Mouse (Mus musculus) lung, embryonic 14.5 days (tissue): ENCODE measurements around the gene Adprhl1. TPM values are rescaled to one million over a fixed set of nuclear protein-coding genes. Genes with fewer than 3 reads are reported as not detected.

Experiments
- ATAC-seq: fragments of 200-750 bp; cut with Nextera tagmentation; 2 replicates; pipeline ENCODE4 v1.8.0; 2017; ENCODE audit warnings: mild to moderate bottlenecking, moderate TSS enrichment, moderate library complexity; ENCODE audit not compliant: insufficient read depth
- DNase-seq: peaks from one replicate; pipeline ENCODE4 v3.0.0-alpha.2; 2015
- H3K27ac ChIP-seq: fragments of 300-500 bp; sonication (generic); 2 replicates; pipeline ENCODE4 v1.5.1; 2014; ENCODE audit warnings: low read depth, mild to moderate bottlenecking, moderate library complexity
- H3K27me3 ChIP-seq: fragments of 300-500 bp; sonication (generic); 2 replicates; pipeline ENCODE4 v1.6.1; 2014; ENCODE audit warnings: low read length, control low read depth; ENCODE audit not compliant: insufficient read depth
- H3K36me3 ChIP-seq: fragments of 300-500 bp; sonication (generic); 2 replicates; pipeline ENCODE4 v1.6.1; 2014; ENCODE audit warnings: control low read depth; ENCODE audit not compliant: insufficient read depth
- H3K4me1 ChIP-seq: fragments of 300-500 bp; sonication (generic); 2 replicates; pipeline ENCODE4 v1.6.1; 2014; ENCODE audit warnings: antibody characterized with exemption, control low read depth; ENCODE audit not compliant: insufficient read depth
- H3K4me2 ChIP-seq: fragments of 300-500 bp; sonication (generic); 2 replicates; pipeline ENCODE4 v1.6.1; 2014; ENCODE audit warnings: mild to moderate bottlenecking
- H3K4me3 ChIP-seq: fragments of 300-500 bp; sonication (generic); 2 replicates; pipeline ENCODE4 v1.5.1; 2014; ENCODE audit warnings: low read depth, low read length
- H3K9ac ChIP-seq: fragments of 300-500 bp; sonication (generic); 2 replicates; pipeline ENCODE4 v1.6.1; 2014
- H3K9me3 ChIP-seq: fragments of 300-500 bp; sonication (generic); 2 replicates; pipeline ENCODE4 v1.6.1; 2016; ENCODE audit warnings: low read depth, low read length, control low read depth
- CTCF ChIP-seq: IDR thresholded peaks from 2 replicates; pipeline ENCODE4 v1.5.1; 2016; ENCODE audit warnings: antibody characterized with exemption, low read depth
- WGBS: fragments of 180-500 bp; shearing (Covaris S2); extraction: QIAGEN DNeasy Blood & Tissue Kit; methylation state at CpG from one replicate; pipeline ENCODE4 v1.1.7; 2014; 5-methylcytosine and 5-hydroxymethylcytosine counted together
- polyA plus RNA-seq: library from polyadenylated mRNA; unstranded; fragments of >200 nt; fragmentation: Nextera tagmentation; extraction: Ambion mirVana; gene quantifications from 2 replicates; pipeline ENCODE4 v1.2.1, GENCODE M21; 2014

Adprhl1 gene
- polyA plus RNA-seq, 1 experiment from 2014 or later: not detected

DNA sequence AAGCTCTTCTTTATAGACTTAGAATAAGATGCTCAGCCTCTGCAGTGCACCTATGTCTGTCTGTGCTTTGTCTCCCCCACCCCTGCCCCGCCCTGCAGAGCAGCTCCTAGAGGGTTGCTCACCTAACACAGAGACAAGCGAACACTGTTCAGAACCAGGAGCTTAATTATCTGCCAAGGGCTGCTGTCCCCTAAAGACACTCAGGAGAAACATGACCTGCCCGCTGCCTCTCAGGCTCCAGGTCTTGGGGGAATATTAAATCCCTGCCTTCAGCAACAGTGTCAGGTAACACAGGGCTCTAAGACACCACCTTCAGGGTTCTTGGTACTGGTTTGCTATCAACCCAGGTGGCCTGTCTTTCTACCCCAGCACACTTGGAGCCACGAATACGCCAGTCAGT is 549 bp downstream of the Adprhl1 start:
- no peak for TF ChIP-seq CTCF
- no peak for ATAC-seq
- peaks cover 15% of the 10 kb centered on the region for H3K36me3 ChIP-seq
- no peaks in the 10 kb centered on the region for H3K9me3 ChIP-seq
- H3K27me3 ChIP-seq: no peaks in the 10 kb centered on the region
- H3K4me1 ChIP-seq: no peaks in the 10 kb centered on the region
- no peak overlapping the region for H3K4me2 ChIP-seq
- H3K9ac ChIP-seq: no peak overlapping the region
- H3K27ac ChIP-seq: no peak overlapping the region
- DNase-seq: no peak
- H3K4me3 ChIP-seq: no peak overlapping the region
- WGBS: 69% methylated on average over 5 of the region's 5 CpGs

GRCm38 (mm10) chr8:13252837-13253236 is 1.1 kb downstream of the Adprhl1 start:
- Histone ChIP-seq H3K9ac (no peak overlapping the region), H3K4me3 (no peak overlapping the region), H3K27ac (no peak overlapping the region), H3K4me1 (no peaks in the 10 kb centered on the region), H3K36me3 (peaks cover 15% of the 10 kb centered on the region), H3K27me3 (no peaks in the 10 kb centered on the region), H3K4me2 (no peak overlapping the region), H3K9me3 (no peaks in the 10 kb centered on the region)
- TF ChIP-seq CTCF: no peak
- ATAC-seq (no peak), DNase-seq (no peak)
- WGBS: 79% methylated on average over 13 of the region's 13 CpGs

DNA sequence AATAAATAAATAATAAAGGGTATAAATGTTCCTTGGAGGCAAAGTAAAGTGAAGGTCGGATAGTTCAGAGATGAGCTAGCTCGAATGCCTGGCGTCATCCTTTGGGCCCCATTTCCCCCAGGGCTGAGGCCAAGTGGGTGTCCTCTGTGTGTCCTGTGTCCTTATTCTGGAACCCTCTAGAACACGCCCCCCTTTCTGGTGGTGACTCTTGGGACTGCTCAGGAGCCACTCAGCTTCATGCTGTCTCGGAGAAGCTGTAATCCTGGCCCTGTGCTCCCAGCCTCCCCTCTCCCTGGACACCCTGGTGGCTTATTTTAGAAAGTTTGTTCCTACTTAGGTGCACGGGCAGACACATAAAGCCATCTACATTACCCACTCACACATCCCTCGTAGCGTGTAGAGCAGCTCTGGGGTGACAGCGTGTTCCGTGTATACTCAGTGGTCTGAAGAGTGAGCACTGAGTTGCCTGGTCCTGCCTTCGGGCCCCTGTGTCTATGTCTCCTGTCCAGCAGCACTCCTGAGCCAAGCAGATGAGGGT is 9.6 kb downstream of the Adprhl1 start:
- 84% methylated on average over 11 of the region's 11 CpGs for WGBS
- no peak overlapping the region for H3K27ac ChIP-seq
- ATAC-seq: no peak; the same call in 1 of the 2 replicates
- H3K4me3 ChIP-seq: no peak overlapping the region
- H3K4me1 ChIP-seq: no peaks in the 10 kb centered on the region
- no peak for TF ChIP-seq CTCF
- H3K4me2 ChIP-seq: no peak overlapping the region
- DNase-seq: no peak
- no peaks in the 10 kb centered on the region for H3K27me3 ChIP-seq
- H3K9me3 ChIP-seq: no peaks in the 10 kb centered on the region
- H3K36me3 ChIP-seq: no peaks in the 10 kb centered on the region
- no peak overlapping the region for H3K9ac ChIP-seq

GRCm38 (mm10) chr8:13242985-13243870 is 10.7 kb downstream of the Adprhl1 start:
- no peak for TF ChIP-seq CTCF
- DNase-seq: peak; percentile 16
- no peak overlapping the region for H3K4me3 ChIP-seq
- H3K4me1 ChIP-seq: no peaks in the 10 kb centered on the region
- no peaks in the 10 kb centered on the region for H3K9me3 ChIP-seq
- H3K9ac ChIP-seq: no peak overlapping the region
- H3K27ac ChIP-seq: no peak overlapping the region
- H3K36me3 ChIP-seq: no peaks in the 10 kb centered on the region
- no peak overlapping the region for H3K4me2 ChIP-seq
- ATAC-seq: peak; percentile 77; the same call in 1 of the 2 replicates
- WGBS: 50% methylated on average over 10 of the region's 10 CpGs
- no peaks in the 10 kb centered on the region for H3K27me3 ChIP-seq

- WGBS: 62% methylated on average over 7 of the region's 7 CpGs
- H3K36me3 ChIP-seq: no peaks in the 10 kb centered on the region
- no peak for TF ChIP-seq CTCF
- ATAC-seq (no peak), DNase-seq (no peak)
- 0 out of 2 replicates have a peak, but pooled peaks cover 5% of the 10 kb centered on the region for H3K27me3 ChIP-seq
- no peak overlapping the region for H3K9ac ChIP-seq
- no peak overlapping the region for H3K27ac ChIP-seq
- no peaks in the 10 kb centered on the region for H3K4me1 ChIP-seq
- no peak overlapping the region for H3K4me3 ChIP-seq
- H3K4me2 ChIP-seq: no peak overlapping the region
- H3K9me3 ChIP-seq: no peaks in the 10 kb centered on the region
Observed at GRCm38 (mm10) chr8:13240691-13241090, 13.3 kb downstream of the Adprhl1 start.

GRCm38 (mm10) chr8:13240055-13240454 is 13.9 kb downstream of the Adprhl1 start:
- Histone ChIP-seq H3K4me2 (no peak overlapping the region), H3K9me3 (no peaks in the 10 kb centered on the region), H3K4me1 (no peaks in the 10 kb centered on the region), H3K9ac (no peak overlapping the region), H3K27me3 (0 out of 2 replicates have a peak, but pooled peaks cover 5% of the 10 kb centered on the region), H3K36me3 (no peaks in the 10 kb centered on the region), H3K4me3 (no peak overlapping the region), H3K27ac (no peak overlapping the region)
- ATAC-seq (no peak), DNase-seq (no peak)
- WGBS: 85% methylated on average over 9 of the region's 9 CpGs
- TF ChIP-seq CTCF: no peak

- Histone ChIP-seq H3K4me3 (no peak overlapping the region), H3K27ac (no peak overlapping the region), H3K9me3 (no peaks in the 10 kb centered on the region), H3K4me2 (no peak overlapping the region), H3K36me3 (no peaks in the 10 kb centered on the region), H3K9ac (no peak overlapping the region), H3K4me1 (no peaks in the 10 kb centered on the region), H3K27me3 (0 out of 2 replicates have a peak, but pooled peaks cover 5% of the 10 kb centered on the region)
- no peak for DNase-seq
- TF ChIP-seq CTCF: no peak
- ATAC-seq: no peak
- WGBS: 79% methylated on average over 13 of the region's 13 CpGs
Observed at GRCm38 (mm10) chr8:13234803-13235202, 19.2 kb downstream of the Adprhl1 start.
